Mouse (Mus musculus) ZHBTc4 (cell line): Measurements from ENCODE around the gene Rras.

Source experiments
- DNase-seq: peaks from one replicate; pipeline ENCODE4 v3.0.0-alpha.2; 2011; ENCODE audit warnings: low read depth, low spot score

Gene Rras

DNA sequence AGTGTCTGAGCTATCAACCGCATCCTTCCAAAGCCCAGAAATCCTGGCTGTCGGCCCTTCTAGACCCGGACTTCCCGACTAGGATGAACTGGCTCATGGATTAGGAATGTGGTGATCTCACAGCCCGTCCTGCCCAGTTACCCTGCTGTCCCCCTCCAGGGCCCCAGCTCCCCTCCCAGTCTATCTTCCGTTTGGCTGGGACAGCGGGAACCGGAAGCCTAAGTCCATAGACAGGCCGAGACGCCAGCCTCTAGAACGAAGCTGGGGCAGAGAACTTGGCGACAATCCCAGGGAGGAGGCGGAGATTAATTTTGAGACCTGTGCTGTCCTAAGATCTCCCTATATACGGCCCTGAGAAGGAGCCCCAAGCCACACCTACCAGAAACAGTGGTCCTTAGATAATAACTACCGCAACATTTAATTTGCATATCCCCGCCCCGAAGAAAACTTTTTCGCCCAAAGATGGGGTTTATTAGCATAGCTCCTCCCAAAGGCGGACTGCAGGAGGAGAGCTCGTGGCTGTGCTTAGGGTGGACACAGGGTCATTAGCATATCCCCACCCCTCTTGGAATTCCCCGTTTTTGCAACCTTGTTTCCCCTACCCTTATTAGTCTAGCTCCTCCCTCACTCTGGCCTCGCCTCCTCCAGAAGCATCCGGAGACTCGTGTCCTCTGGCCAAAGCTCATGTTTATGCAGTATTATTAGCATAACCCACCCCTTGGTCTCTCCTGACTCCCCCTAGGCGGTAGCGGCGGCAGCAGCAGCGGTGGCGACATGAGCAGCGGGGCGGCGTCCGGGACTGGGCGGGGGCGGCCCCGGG, at the start of gene Rras:
Gene Rras, plus strand, starts transcription at position 720 of the 820 bp plus-strand sequence.
- peak; percentile 99 for DNase-seq

DNA sequence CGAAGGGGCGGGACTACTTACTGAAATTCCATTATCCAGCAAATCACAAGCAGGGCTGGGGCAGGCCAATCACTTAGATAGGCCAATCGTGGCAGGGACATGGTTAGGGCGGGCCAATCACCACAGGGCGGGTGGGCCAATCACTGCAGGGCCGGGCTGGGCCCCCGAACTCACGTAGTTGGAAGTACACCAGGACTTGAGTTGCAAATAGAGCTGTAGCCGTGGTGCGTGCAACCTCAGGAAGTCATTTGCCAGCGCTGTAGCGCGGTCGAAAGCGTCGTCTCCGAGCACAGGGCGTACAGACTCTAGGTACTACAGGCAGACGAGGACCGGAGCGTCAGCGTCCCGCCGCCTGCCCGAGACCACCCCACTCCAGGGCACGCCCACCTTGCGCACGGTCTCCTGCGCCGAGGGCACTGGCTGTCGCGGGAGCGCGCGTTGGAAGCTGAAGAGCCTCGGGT, 47.5 kb upstream of the Rras start:
- peak; percentile 98 for DNase-seq

DNA sequence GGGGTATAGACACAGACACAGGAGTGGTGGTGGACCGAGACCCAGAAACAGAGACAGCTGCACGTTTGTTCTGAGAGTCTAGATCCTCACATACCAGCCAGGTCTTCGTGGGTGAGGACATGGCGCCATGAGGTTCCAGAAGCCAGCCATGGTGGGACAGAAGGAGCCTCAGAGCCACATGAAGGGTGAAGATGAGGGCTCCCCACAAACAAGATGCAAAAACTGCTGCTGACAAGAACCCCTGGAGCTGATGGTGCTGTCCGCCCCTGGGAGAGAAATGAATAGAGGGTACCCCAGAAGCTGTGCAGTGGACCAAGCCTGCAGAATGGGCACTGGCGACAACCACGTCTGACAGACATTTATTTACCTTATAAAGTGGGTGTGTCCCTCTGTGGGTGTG, 46.6 kb upstream of the Rras start:
- no peak for DNase-seq

DNA sequence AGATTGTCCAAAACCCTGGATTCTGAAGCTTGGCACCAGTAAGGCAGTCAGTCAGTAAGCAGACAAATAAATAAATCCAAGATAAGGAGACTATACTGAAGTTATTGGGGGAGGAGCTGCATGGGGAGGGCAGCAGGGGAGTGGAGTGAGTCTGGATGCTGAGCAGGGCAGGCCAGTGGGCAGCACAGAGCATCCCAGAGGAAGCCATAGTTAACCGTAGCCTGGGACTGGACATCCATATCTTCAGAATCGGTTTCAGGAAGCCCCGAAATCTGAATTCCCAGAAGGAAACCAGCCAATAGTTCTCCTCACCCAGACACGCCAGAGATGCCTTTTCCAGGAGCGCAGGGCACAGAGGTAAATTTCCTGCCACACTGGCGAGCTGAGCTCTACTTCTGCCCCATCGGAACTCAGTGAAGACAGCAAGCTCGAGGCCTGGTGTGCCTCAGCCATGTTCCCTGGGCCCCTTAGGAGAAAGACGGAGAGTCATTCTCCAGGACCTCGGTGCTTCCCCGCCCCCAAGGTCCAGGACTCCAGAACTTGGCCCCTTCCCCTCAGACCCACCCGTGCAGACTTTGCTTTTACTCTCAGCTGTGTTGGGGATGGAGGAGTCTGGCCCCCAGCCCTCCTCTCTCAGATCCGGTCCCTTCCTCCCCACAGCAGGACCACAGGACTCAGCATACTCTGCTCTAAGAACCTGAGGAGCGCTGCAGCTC, 44.2 kb upstream of the Rras start:
- DNase-seq, result no peak

DNA sequence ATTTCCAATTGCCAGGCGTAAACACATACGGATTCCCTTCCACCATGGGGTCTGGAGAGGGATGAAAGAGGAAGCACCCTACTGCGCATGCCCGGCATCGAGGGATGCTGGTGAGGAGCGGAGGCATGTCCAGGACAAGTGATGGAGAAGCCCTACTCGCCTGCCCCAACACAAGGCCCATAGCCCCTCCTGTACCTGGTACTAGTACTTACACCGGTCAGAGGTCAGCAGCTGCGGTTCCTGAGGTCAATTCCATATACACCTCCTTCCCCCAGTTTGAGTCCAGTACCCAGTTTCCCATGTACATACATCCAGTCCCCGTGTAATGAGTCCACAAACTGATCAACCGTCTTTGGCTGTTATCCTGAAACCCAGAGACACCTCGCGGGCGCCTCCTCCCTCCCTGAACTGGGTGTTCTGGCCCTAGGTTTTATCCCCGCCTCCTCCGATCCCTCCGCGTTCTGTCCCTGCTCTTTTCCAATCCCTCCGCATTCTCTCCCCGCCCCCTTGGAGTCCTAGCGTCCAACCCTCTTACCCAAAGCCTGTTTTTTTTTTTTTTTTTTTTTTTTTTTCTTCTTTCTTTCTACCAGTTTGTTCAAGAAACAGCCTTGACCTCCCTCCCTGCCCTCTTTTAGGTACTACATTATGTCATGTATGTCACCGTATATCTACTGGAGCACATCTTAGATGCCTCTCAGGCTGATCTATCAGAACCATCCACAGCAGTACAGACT, 43.2 kb upstream of the Rras start, which contains the start of gene Cpt1c:
Gene Cpt1c, minus strand, starts transcription at position 469 of the 734 bp plus-strand sequence.
- DNase-seq, result peak; percentile 96

DNA sequence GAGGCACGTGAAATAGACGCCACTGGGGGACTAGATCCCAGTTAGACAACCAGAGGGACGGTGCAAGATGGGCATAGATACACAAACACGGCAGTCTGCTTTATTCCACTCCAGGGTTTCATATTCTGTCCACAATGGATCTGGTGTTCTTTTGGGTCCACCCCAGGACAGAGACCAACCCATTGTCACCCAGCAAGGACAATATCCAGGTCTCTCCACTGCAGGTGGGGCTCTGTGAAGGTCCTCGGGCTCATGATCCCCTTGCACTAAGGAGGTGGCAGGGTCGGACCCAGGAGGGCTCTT, 42.7 kb upstream of the Rras start:
- no peak for DNase-seq

DNA sequence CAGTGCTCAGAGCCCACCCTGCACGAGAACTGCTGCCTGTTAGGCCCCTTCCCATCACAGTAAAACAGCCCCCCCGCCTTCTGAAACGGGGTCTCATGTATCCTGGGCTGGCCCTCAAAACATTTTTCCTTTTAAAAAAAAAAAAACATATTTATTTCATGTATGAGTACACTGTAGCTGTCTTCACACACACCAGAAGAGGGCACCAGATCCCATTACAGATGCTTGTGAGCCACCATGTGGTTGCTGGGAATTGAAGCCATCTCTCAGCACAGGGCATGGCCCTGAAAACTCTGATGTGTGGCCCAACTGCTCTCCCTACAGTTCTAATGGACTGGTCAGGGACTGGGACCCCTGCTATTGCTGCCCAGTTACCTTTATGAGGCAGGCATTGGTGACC, 39.5 kb upstream of the Rras start:
- DNase-seq, result no peak

DNA sequence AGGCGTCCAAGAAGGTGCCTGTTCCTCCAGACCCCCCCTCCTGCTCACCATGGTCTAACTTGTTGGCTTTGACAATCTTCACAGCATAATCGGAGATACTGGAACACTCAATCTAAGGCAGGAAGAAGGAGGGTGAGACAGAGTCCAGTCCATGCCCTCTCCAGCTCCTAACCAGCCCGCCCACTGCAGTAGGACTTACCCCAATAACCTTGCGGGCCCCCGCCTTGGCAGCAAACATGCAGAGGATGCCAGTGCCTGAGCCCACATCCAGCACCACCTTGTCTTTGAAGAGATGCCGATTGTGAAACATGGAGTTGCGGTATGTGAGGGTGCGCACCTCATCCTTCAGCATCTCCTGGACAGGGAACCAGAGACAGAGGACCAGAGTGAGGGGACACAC, 36.2 kb upstream of the Rras start:
- DNase-seq, result no peak

DNA sequence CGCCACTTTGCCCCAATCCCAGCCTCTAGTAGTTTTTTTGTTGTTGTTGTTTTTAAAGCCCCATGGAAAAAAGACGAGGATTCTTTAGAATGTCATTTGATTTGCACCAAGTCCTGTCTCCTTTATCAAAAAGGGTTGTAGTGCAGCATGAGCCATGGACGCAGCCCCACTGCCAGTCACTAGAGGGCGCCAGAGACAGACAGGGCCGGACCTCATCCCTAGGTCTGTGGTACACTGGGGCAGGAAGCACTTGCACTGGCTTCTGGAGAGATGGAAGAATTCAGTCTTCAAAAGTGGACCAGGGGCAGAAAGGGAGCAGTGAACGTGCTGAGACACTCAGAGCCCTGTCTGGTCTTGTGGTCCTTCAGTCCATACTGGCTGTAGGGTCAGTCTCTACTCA, 34.7 kb upstream of the Rras start:
- peak; percentile 91 for DNase-seq

DNA sequence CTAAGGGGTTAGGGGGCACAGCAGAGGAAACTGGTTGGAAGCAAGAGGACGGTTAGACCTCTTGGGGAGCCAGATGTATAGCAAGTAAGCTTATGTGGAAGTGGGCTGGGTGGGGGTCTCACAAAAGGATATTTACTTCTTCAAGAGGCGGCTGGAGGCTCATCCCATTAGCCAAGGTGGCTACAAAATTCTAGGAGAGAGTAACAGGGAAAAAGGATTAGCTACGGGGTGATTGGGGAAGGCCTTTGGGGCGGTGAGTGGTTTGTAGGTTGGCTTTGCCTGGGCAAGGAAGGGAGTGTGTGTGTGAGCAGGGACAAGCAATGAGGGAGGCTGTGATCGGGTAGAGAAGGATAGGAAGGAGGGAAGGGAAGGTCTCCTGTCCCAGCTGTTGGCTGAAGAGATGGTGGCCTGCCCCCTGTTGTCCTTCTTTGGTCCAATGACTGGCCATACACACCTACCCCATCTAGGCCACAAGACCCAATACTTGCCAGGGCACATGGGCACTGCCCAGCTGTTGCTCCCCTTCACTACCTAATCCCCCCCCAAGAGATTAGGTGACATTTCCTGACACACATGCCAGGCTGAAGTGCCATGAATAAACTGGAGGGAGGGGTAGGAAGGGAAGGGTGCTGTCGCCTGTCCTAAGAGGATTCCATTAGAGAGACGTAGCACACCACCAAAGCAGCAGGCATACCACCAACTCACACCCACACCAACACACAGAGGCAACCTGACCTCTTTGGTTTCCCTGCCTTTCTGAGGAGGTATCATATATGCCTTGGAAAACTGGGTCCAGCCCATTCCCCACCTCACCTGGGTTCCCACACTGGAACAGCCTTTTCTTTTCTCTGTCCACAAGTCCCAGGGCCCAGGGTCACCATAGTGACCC, 33.6 kb upstream of the Rras start:
- DNase-seq, result no peak

DNA sequence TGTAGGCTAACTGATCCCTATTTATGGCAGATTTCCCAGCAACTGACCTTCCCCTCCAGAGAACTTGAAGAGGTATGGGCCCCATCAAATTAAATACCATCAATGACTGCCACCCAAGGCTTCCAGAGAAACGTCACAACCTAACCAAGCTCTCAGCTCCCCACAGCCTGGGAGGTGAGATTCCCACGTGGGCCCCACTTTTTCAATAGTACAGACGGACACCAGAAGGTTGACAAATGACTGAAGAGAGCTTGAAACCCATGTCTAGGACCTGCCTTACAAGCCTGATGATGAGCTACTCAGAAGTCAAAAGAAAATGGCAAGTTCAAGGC, 33.0 kb upstream of the Rras start:
- DNase-seq, result no peak

DNA sequence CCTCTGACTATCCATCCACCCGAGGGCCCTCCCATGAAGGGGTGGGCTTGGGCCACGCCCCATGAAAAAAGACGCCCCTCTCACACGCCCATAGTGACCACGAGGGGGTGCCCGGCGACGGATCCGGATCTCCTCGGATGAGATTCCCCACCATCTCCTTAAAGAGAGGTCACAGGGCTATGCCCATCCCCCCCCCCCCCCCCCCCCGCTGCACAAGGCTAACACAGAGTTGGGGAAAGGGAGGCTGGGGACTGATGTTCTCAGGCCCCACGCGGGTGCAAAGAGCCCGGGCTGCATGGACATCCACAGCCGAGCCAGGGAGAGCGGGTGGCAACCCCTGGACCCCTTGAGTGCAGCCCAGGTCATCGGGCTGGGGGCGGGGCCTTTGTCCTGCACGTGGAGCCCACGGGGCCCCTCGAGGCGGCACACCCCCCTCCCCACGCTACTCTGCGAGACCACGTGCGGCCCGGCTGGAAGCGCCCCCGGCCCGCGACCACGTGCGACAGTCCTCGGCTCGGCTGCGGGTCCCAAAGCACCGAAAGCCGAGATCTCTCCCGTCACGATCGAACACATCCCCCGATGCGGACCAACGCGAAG, 32.1 kb upstream of the Rras start:
- peak; percentile 91 for DNase-seq

DNA sequence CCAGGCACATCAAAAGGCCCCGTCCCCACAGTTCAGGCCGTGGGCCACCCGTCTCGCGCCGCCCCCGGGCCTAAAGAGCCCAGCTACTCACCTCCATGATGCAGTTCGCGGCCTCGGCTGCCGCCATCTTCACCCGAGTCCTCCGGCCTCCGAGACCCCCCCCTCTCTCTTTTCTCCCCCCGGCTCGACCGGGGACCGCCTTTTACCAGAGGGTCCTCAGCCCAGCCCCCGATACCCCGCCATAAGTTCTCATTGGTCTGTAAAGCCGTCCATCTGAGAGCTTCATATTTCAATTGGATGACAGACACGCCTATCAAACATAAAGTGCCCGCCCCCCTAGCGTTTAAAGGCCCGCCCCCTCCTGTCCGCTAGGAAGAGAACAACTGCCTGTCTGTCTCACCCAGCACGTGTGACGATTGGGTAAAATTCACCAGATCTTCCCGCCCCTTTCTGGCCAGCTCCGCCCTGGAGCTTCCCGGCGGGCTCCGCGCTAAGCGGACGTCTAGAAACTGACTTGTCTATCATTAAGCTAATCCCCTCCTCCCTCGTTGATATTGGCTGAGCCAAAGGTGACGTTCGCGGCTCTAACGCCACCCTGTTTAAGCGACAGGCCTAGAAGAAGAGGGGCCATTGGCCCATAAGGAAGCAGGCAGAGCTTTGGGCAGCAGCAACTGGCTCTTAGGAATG, 31.4 kb upstream of the Rras start, which contains the start of gene Prmt1:
Gene Prmt1, minus strand, starts transcription at position 377 of the 687 bp plus-strand sequence.
- DNase-seq, result peak; percentile 100

DNA sequence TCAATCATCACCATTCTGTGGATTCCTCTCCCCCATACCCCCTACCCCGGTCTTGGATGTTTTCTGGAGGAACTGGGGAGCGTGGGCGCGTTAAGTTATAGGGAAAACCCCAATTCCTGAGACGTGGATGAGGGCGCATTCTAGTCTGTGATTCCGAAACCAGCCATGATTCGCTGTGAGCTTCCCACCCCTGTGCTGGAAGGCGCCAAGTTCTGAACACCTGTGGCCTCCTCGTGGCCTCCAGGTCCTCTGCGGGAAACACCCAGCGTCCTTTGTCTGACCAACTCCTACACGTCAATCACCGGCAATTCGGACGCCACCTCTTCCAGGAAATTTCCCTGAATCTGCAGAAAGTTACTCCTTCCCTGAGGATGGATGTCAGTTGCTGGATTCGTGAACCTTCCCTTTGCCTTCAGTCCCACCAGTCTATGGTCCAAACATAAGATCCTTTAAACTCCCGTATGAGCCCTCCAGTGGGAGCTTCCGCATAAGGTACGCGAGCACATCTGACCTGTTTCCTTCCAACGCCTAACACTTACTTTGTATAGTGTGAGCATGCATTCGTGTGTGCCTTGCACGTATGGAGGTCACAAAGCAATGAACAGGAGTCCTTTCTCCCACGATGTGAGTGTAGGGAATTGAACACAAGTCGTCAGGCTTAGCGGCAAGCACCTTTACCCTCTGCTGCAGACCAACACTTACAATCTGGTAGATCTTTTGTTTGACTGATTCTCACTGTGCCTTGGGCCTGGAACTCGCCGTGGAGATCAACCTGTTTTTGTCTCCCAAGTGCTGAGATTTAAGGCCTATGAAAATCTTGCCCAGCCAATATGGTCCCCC, 30.7 kb upstream of the Rras start:
- no peak for DNase-seq

DNA sequence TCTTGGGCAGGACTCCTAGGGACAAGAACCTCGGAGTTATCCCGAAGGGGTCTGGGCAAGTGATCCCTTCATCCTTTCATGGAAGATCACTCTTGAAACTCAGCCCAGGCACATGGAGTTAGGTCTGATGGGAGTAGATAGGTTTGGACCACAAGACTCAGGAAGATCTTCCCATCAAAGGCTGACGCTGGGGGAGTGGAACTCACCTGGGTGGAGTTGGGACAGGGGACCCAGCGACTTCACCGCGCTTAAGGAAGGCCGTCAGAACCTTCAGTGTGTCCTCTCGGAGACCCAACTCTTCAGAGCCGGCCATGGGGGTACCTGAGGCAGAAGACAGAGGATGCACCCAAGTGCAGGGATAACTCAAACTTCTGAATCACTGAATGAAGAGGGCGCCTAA, 21.1 kb upstream of the Rras start:
- DNase-seq, result no peak

DNA sequence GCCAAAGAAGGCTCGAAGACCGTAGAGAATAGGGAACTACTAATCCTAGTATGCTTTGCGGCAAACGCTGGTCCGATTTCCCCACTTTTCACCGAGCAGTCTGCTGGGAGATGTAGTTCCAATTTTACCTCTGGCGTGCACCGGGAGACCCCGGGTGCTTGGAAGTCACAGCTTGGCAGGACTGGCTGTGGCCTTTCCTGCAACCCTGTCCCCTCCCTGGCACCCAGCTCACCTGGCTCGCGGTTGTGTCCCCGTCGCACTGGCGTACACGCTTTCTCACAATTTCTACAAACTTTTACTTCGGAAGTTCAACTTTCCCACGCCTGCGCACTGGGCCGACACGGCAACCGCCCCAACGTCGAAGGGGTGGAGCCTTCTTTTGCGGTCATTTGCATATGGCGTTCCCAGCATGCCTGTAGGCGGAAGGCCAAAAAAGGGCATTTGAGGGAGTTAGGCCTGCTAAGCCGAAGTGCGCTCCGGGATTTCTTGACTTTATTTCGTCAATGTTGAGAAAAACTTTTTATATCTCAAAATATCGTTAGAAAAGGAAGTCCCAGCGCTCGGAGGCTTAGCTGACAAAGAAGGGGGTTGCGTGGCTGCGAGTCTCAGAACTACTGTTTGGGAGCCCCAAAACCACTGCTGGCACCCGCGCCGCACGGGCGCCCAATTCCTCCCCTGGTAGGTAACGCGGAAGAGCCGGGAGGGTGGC, 20.4 kb upstream of the Rras start, which contains the start of gene Irf3:
Gene Irf3, plus strand, starts transcription at position 418 of the 709 bp plus-strand sequence.
- DNase-seq, result peak; percentile 96

DNA sequence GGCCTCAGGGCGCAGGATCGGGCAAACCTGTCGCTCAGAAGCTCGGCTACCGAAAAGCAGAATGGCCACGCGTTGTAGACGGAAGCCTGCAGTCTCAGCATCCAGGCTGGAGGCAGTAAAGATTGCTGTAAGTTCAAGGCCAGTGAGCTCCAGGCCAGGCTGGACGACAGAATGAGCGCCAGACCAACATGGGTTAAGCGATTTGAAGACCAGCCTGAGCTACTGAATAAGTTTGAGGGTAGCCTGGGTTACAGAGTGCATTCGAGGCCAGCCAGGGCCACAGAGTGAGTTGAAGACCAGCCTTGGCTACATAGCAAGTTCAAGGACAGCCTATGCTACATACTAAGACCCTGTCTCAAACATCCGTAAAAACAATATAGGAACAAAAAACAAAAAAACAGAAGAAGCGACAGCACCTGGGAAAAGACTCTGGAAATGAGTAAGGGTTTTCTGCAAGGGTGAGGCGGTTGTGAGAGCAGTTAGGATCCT, 19.8 kb upstream of the Rras start:
- no peak for DNase-seq

DNA sequence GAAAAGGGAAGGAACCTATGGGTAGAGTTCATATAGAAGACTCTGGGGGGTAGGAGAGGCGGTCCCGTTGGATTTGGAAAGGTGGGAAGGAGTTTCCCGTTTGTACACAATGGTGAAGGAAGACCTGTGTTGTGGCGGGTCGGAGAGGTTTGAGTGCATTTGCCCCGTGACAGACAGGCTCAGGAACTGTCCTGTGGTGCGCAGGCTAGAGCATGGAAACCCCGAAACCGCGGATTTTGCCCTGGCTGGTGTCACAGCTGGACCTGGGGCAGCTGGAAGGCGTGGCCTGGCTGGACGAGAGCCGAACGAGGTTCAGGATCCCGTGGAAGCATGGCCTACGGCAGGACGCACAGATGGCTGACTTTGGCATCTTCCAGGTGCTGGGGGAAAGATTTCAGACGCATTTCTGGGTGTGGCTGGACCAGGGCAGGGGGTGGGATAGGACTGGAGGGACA, 19.2 kb upstream of the Rras start, which contains the start of gene Bcl2l12:
Gene Bcl2l12, minus strand, starts transcription at position 212 of the 455 bp plus-strand sequence.
- no peak for DNase-seq
